Mouse (Mus musculus) intestine, embryonic 15.5 days (tissue): ENCODE results near the gene Cep83. TPM values are rescaled to one million over a fixed set of nuclear protein-coding genes. Genes with fewer than 3 reads are reported as not detected.

Experiments used
- ATAC-seq: fragments of 200-750 bp; cut with Nextera tagmentation; 2 replicates; pipeline ENCODE4 v1.8.0; 2017; ENCODE audit warnings: moderate TSS enrichment, moderate library complexity
- H3K27ac ChIP-seq: fragments of 300-500 bp; sonication (generic); 2 replicates; pipeline ENCODE4 v1.5.1; 2015; ENCODE audit warnings: mild to moderate bottlenecking, inconsistent platforms
- H3K27me3 ChIP-seq: fragments of 300-500 bp; sonication (generic); replicated peaks from 2 replicates; pipeline ENCODE4 v1.6.1; 2015; ENCODE audit warnings: inconsistent platforms
- H3K36me3 ChIP-seq: fragments of 300-500 bp; sonication (generic); 2 replicates; pipeline ENCODE4 v1.6.1; 2015; ENCODE audit warnings: inconsistent platforms
- H3K4me1 ChIP-seq: fragments of 300-500 bp; sonication (generic); replicated peaks from 2 replicates; pipeline ENCODE4 v1.6.1; 2015; ENCODE audit warnings: inconsistent platforms
- H3K4me2 ChIP-seq: fragments of 300-500 bp; sonication (generic); replicated peaks from 2 replicates; pipeline ENCODE4 v1.6.1; 2015; ENCODE audit warnings: mild to moderate bottlenecking, inconsistent platforms
- H3K4me3 ChIP-seq: fragments of 300-500 bp; sonication (generic); replicated peaks from 2 replicates; pipeline ENCODE4 v1.5.1; 2015; ENCODE audit warnings: inconsistent platforms
- H3K9ac ChIP-seq: fragments of 300-500 bp; sonication (generic); 2 replicates; pipeline ENCODE4 v1.6.1; 2015; ENCODE audit warnings: inconsistent platforms
- H3K9me3 ChIP-seq: fragments of 300-500 bp; sonication (generic); 2 replicates; pipeline ENCODE4 v1.6.1; 2016; ENCODE audit warnings: inconsistent platforms
- WGBS: fragments of 180-500 bp; shearing (Covaris S2); methylation state at CpG from one replicate; pipeline ENCODE4 v1.1.7; 2015; 5-methylcytosine and 5-hydroxymethylcytosine counted together
- polyA plus RNA-seq: library from polyadenylated mRNA; unstranded; fragments of >200 nt; fragmentation: Nextera tagmentation; extraction: Ambion mirVana; gene quantifications from 2 replicates; pipeline ENCODE4 v1.2.1, GENCODE M21; 2015

The Cep83 gene
- polyA plus RNA-seq, 1 experiment from 2014 or later = 15.6 TPM

- 69% methylated on average over 9 of the region's 9 CpGs for WGBS
- Histone ChIP-seq H3K4me1 (no peaks in the 10 kb centered on the region), H3K36me3 (no peaks in the 10 kb centered on the region), H3K27me3 (no peaks in the 10 kb centered on the region), H3K9ac (no peak overlapping the region), H3K4me2 (no peak overlapping the region), H3K27ac (no peak overlapping the region), H3K4me3 (no peak overlapping the region), H3K9me3 (no peaks in the 10 kb centered on the region)
- no peak for ATAC-seq
Measured at GRCm38 (mm10) chr10:94835874-94836273, 147.4 kb downstream of the Cep83 start.
